12 mouse cellular contexts compared by ENCODE assay signal in genomic region chr13:34827988-34828882, GRCm38 (mm10). TPM values are rescaled to one million over a fixed set of nuclear protein-coding genes. Genes with fewer than 3 reads are reported as not detected.
DNase-seq lines count a peak whose midpoint lies in the region; ATAC-seq and TF ChIP-seq lines count a peak whose summit lies in the region.
"Had no signal": no experiment of that assay in that cellular context is flagged by ENCODE, and none has a peak within 500 bp of the region (broad histone marks: within the 10 kb centered on the region; RNA-seq: fewer than 3 reads in every experiment).

No protein-coding gene starts in this region.

- no peak for TF ChIP-seq CTCF in forebrain, postnatal 0 days (IDR thresholded peaks at IDR 0.05; ENCODE audit: low read depth)
- no peak for TF ChIP-seq CTCF in MEL (IDR thresholded peaks at IDR 0.05 in 2 of 3, conservative IDR thresholded peaks at IDR 0.05 in 1 of 3; ENCODE audit: control insufficient read depth in 1 of 3, insufficient read depth in 1 of 3, low read depth in 2 of 3, low read length in 3 of 3, poor library complexity in 1 of 3, severe bottlenecking in 1 of 3)

- TF ChIP-seq EP300 in MEL (IDR thresholded peaks at IDR 0.05; ENCODE audit: low read depth in 1 of 2, low read length in 2 of 2) = peak; percentile 89 to 96

- peaks cover 29% of the 10 kb centered on the region for H3K4me1 ChIP-seq in forebrain, embryonic 10.5 days
- H3K4me1 ChIP-seq in forebrain, postnatal 0 days (ENCODE audit: insufficient read depth) = no peaks in the 10 kb centered on the region
- H3K4me1 ChIP-seq in MEL (ENCODE audit: control insufficient read depth in 1 of 2, insufficient read depth in 2 of 2, low read length in 2 of 2) = peaks cover 3 to 19% of the 10 kb centered on the region in 2 experiments; a peak in 3 of 4 replicates
- peaks cover 27% of the 10 kb centered on the region for H3K4me1 ChIP-seq in forebrain, embryonic 12.5 days
- H3K4me1 ChIP-seq in liver, embryonic 15.5 days (replicated peaks) = peaks cover 49% of the 10 kb centered on the region
- H3K4me1 ChIP-seq in hindbrain, embryonic 16.5 days (ENCODE audit: control insufficient read depth, insufficient read depth, low read depth, low read length) = no peaks in the 10 kb centered on the region
- H3K4me1 ChIP-seq: limb, embryonic 13.5 days; megakaryocyte, embryonic 14.5 days had no signal

- ATAC-seq in forebrain, postnatal 0 days = no peak
- ATAC-seq in forebrain, embryonic 12.5 days (ENCODE audit: low FRiP score) = no peak
- peak; percentile 86 for ATAC-seq in liver, embryonic 15.5 days (ENCODE audit: insufficient read depth)
- no peak for ATAC-seq in hindbrain, embryonic 16.5 days

- peak overlapping the region; percentile 76 for H3K27ac ChIP-seq in forebrain, embryonic 10.5 days
- H3K27ac ChIP-seq in forebrain, postnatal 0 days (ENCODE audit: low read depth, low read length) = no peak overlapping the region
- H3K27ac ChIP-seq in MEL (ENCODE audit: control insufficient read depth, low read depth, low read length) = peak overlapping the region; percentile 76
- peak overlapping the region; percentile 86 for H3K27ac ChIP-seq in forebrain, embryonic 12.5 days
- H3K27ac ChIP-seq in liver, embryonic 15.5 days (replicated peaks) = peak overlapping the region; percentile 85
- H3K27ac ChIP-seq in hindbrain, embryonic 16.5 days (ENCODE audit: low read depth, low read length) = no peak overlapping the region
- H3K27ac ChIP-seq: limb, embryonic 13.5 days had no signal

- no peaks in the 10 kb centered on the region for H3K27me3 ChIP-seq in forebrain, embryonic 10.5 days (ENCODE audit: poor library complexity, severe bottlenecking)
- H3K27me3 ChIP-seq in forebrain, postnatal 0 days (ENCODE audit: insufficient read depth, low read length) = no peaks in the 10 kb centered on the region
- no peaks in the 10 kb centered on the region for H3K27me3 ChIP-seq in MEL (ENCODE audit: control insufficient read depth in 1 of 2, insufficient read depth in 2 of 2, low read length in 2 of 2)
- no peaks in the 10 kb centered on the region for H3K27me3 ChIP-seq in forebrain, embryonic 12.5 days
- H3K27me3 ChIP-seq in liver, embryonic 15.5 days = no peaks in the 10 kb centered on the region
- no peaks in the 10 kb centered on the region for H3K27me3 ChIP-seq in hindbrain, embryonic 16.5 days (replicated peaks; ENCODE audit: control insufficient read depth, insufficient read depth, low read length)
- H3K27me3 ChIP-seq: hindbrain, embryonic 12.5 days; limb, embryonic 13.5 days had no signal

- H3K4me3 ChIP-seq in forebrain, embryonic 10.5 days = no peak overlapping the region
- no peak overlapping the region for H3K4me3 ChIP-seq in forebrain, postnatal 0 days (ENCODE audit: low read depth, low read length)
- H3K4me3 ChIP-seq in MEL (ENCODE audit: control insufficient read depth in 1 of 2, insufficient read depth in 1 of 2, low read depth in 2 of 2, low read length in 2 of 2) = no peak overlapping the region
- no peak overlapping the region for H3K4me3 ChIP-seq in forebrain, embryonic 12.5 days (replicated peaks)
- no peak overlapping the region for H3K4me3 ChIP-seq in liver, embryonic 15.5 days (replicated peaks)
- H3K4me3 ChIP-seq in hindbrain, embryonic 16.5 days (ENCODE audit: low read length) = no peak overlapping the region
- H3K4me3 ChIP-seq: hindbrain, embryonic 12.5 days; limb, embryonic 13.5 days; megakaryocyte, embryonic 14.5 days had no signal

- no peaks in the 10 kb centered on the region for H3K79me2 ChIP-seq in MEL (ENCODE audit: control insufficient read depth, insufficient read depth, low read length, poor library complexity)

- no peak overlapping the region for H3K9ac ChIP-seq in forebrain, postnatal 0 days
- H3K9ac ChIP-seq in MEL (ENCODE audit: control insufficient read depth, low read depth, low read length, poor library complexity, severe bottlenecking) = no peak overlapping the region
- H3K9ac ChIP-seq in forebrain, embryonic 12.5 days = no peak overlapping the region
- H3K9ac ChIP-seq in liver, embryonic 15.5 days = no peak overlapping the region
- no peak overlapping the region for H3K9ac ChIP-seq in hindbrain, embryonic 16.5 days (ENCODE audit: low read depth, low read length)
- H3K9ac ChIP-seq: hindbrain, embryonic 12.5 days; limb, embryonic 13.5 days had no signal

- no peak overlapping the region for H3K4me2 ChIP-seq in forebrain, postnatal 0 days (ENCODE audit: low read depth)
- no peak overlapping the region for H3K4me2 ChIP-seq in forebrain, embryonic 12.5 days
- peak overlapping the region; percentile 39 for H3K4me2 ChIP-seq in liver, embryonic 15.5 days
- H3K4me2 ChIP-seq in hindbrain, embryonic 16.5 days (ENCODE audit: low read length) = no peak overlapping the region
- H3K4me2 ChIP-seq: hindbrain, embryonic 12.5 days; limb, embryonic 13.5 days had no signal

- no peaks in the 10 kb centered on the region for H3K9me3 ChIP-seq in forebrain, embryonic 10.5 days
- no peaks in the 10 kb centered on the region for H3K9me3 ChIP-seq in forebrain, postnatal 0 days (ENCODE audit: low read length)
- no peaks in the 10 kb centered on the region for H3K9me3 ChIP-seq in MEL (replicated peaks; ENCODE audit: insufficient read depth, low read length)
- H3K9me3 ChIP-seq in forebrain, embryonic 12.5 days = no peaks in the 10 kb centered on the region
- no peaks in the 10 kb centered on the region for H3K9me3 ChIP-seq in liver, embryonic 15.5 days (replicated peaks)
- no peaks in the 10 kb centered on the region for H3K9me3 ChIP-seq in hindbrain, embryonic 16.5 days (ENCODE audit: control insufficient read depth, low read length)
- H3K9me3 ChIP-seq: hindbrain, embryonic 12.5 days; limb, embryonic 13.5 days had no signal

- WGBS in forebrain, embryonic 10.5 days = 73% methylated on average over 10 of the region's 10 CpGs
- 63% methylated on average over 10 of the region's 10 CpGs for WGBS in forebrain, postnatal 0 days
- 65% methylated on average over 10 of the region's 10 CpGs for WGBS in forebrain, embryonic 12.5 days
- 29% methylated on average over 10 of the region's 10 CpGs for WGBS in liver, embryonic 15.5 days (ENCODE audit: insufficient replicate concordance)
- WGBS in hindbrain, embryonic 16.5 days = 64% methylated on average over 10 of the region's 10 CpGs

- no peak for DNase-seq in forebrain, embryonic 10.5 days (ENCODE audit: extremely low spot score, low spot score)
- DNase-seq in forebrain, postnatal 0 days = no peak
- peak; percentile 93 for DNase-seq in MEL (ENCODE audit: low read depth, low spot score)
- no peak for DNase-seq in gastrocnemius, adult 18-20 months (ENCODE audit: low spot score)
- DNase-seq in gastrocnemius, postnatal 10 days = no peak
- DNase-seq: kidney, postnatal 10 days had no signal

- no peak for TF ChIP-seq POLR2A in MEL (IDR thresholded peaks at IDR 0.05; ENCODE audit: control insufficient read depth in 1 of 2, insufficient read depth in 1 of 2, low read depth in 1 of 2, low read length in 2 of 2, poor library complexity in 1 of 2)

- no peak for TF ChIP-seq RAD21 in MEL (IDR thresholded peaks at IDR 0.05; ENCODE audit: low read depth, low read length)

- H3K36me3 ChIP-seq in forebrain, embryonic 10.5 days (replicated peaks) = no peaks in the 10 kb centered on the region
- no peaks in the 10 kb centered on the region for H3K36me3 ChIP-seq in forebrain, postnatal 0 days (ENCODE audit: insufficient read depth)
- peaks cover 0 to 14% of the 10 kb centered on the region in 2 experiments; a peak in 2 of 4 replicates for H3K36me3 ChIP-seq in MEL (ENCODE audit: control insufficient read depth in 1 of 2, insufficient read depth in 2 of 2, low read length in 2 of 2)
- no peaks in the 10 kb centered on the region for H3K36me3 ChIP-seq in forebrain, embryonic 12.5 days (replicated peaks)
- no peaks in the 10 kb centered on the region for H3K36me3 ChIP-seq in liver, embryonic 15.5 days (replicated peaks)
- no peaks in the 10 kb centered on the region for H3K36me3 ChIP-seq in hindbrain, embryonic 16.5 days (ENCODE audit: control insufficient read depth, insufficient read depth, low read length)
- H3K36me3 ChIP-seq: hindbrain, embryonic 12.5 days; limb, embryonic 13.5 days had no signal

TF ChIP-seq in MEL, 35 proteins besides CTCF, POLR2A, EP300 and RAD21 (continues in another document):
- TF ChIP-seq CHD1 (IDR thresholded peaks at IDR 0.05; ENCODE audit: low read depth, low read length) (no peak), NELFE (IDR thresholded peaks at IDR 0.05; ENCODE audit: low read depth, low read length) (no peak), MXI1 (IDR thresholded peaks at IDR 0.05; ENCODE audit: low read depth, low read length) (no peak), TBP (IDR thresholded peaks at IDR 0.05; ENCODE audit: low read depth, low read length) (no peak), ETS1 (IDR thresholded peaks at IDR 0.05; ENCODE audit: low read depth, low read length) (peak; percentile 95), USF2 (IDR thresholded peaks at IDR 0.05; ENCODE audit: borderline replicate concordance in 1 of 2, insufficient read depth in 1 of 2, low read depth in 1 of 2, low read length in 2 of 2) (no peak), POLR2AphosphoS5 (IDR thresholded peaks at IDR 0.05; ENCODE audit: borderline replicate concordance, low read depth, low read length) (no peak), POLR2AphosphoS2 (IDR thresholded peaks at IDR 0.05; ENCODE audit: low read length) (no peak), NRF1 (IDR thresholded peaks at IDR 0.05; ENCODE audit: insufficient read depth, low read depth, low read length, poor library complexity, severe bottlenecking) (peak; percentile 84), ZC3H11A (IDR thresholded peaks at IDR 0.05; ENCODE audit: low read depth, low read length) (no peak), RCOR1 (IDR thresholded peaks at IDR 0.05; ENCODE audit: low read depth, low read length) (peak; percentile 85), ELF1 (IDR thresholded peaks at IDR 0.05; ENCODE audit: low read depth, low read length) (no peak), UBTF (IDR thresholded peaks at IDR 0.05; ENCODE audit: borderline replicate concordance, insufficient read depth, low read depth, low read length) (no peak)

RNA-seq across cellular contexts. Expression of gene Prpf4b, which starts 46.9 kb away (rescaled TPM):
- 69.7 and 76.1 TPM in 2 replicates for polyA plus RNA-seq in forebrain, embryonic 10.5 days (2016; fragmentation: Nextera tagmentation; extraction: Ambion mirVana)
- 46.9 and 52.7 TPM in 2 replicates for total RNA-seq in forebrain, postnatal 0 days (2014; rRNA removed)
- polyA plus RNA-seq in forebrain, postnatal 0 days (2015; fragmentation: Nextera tagmentation; extraction: Ambion mirVana) = 40.9 and 45.7 TPM in 2 replicates
- total RNA-seq in MEL (2012; rRNA removed) = 66.6 and 74.9 TPM in 2 replicates
- 10 to 100 TPM in 1 of 2 experiments, not detected in 1; 88.6 TPM for polyA plus RNA-seq in MEL (2012; ENCODE audit: insufficient read depth in 1 of 2, insufficient read length in 2 of 2, low read depth in 1 of 2, low replicate concordance in 2 of 2, missing spikeins in 1 of 2)
- 104 and 108 TPM in 2 replicates for polyA plus RNA-seq in forebrain, embryonic 12.5 days (2016; fragmentation: Nextera tagmentation; extraction: Ambion mirVana)
- polyA plus RNA-seq in liver, embryonic 15.5 days (2015; fragmentation: Nextera tagmentation; extraction: Ambion mirVana) = 25.6 and 28.8 TPM in 2 replicates
- 10 to 100 TPM; 23.1 to 25.7 TPM for total RNA-seq in gastrocnemius, adult 18-20 months (2021)
- polyA plus RNA-seq in hindbrain, embryonic 16.5 days (2015; fragmentation: Nextera tagmentation; extraction: Ambion mirVana) = 51.4 and 54.6 TPM in 2 replicates
- 10 to 100 TPM; 26.9 to 45.8 TPM for total RNA-seq in gastrocnemius, postnatal 10 days (2021)

Comparison
In these comparisons a context has a peak if more than half of its experiments do, and no peak if none do; other contexts are left out.
1. H3K27ac ChIP-seq: peak in forebrain, embryonic 10.5 days (single experiment), MEL (single experiment), forebrain, embryonic 12.5 days (single experiment) and liver, embryonic 15.5 days (single experiment); none in forebrain, postnatal 0 days (single experiment) and hindbrain, embryonic 16.5 days (single experiment).